Mouse (Mus musculus): Measurements from ENCODE around the gene Pkd2l1.

Pkd2l1 gene

GRCm38 (mm10) chr19:44106831-44107660 is 85.2 kb downstream of the Pkd2l1 start, which contains the start of gene Chuk:
Gene Chuk (minus strand): TSS chr19:44107480.
- peak; percentile 96 for DNase-seq (ENCODE audit: low read depth)

GRCm38 (mm10) chr19:44104393-44104792 is 87.8 kb downstream of the Pkd2l1 start:
- no peak for DNase-seq (ENCODE audit: low read depth)

- DNase-seq (ENCODE audit: low read depth): no peak
Measured at GRCm38 (mm10) chr19:44103001-44103400, 89.2 kb downstream of the Pkd2l1 start.

DNA sequence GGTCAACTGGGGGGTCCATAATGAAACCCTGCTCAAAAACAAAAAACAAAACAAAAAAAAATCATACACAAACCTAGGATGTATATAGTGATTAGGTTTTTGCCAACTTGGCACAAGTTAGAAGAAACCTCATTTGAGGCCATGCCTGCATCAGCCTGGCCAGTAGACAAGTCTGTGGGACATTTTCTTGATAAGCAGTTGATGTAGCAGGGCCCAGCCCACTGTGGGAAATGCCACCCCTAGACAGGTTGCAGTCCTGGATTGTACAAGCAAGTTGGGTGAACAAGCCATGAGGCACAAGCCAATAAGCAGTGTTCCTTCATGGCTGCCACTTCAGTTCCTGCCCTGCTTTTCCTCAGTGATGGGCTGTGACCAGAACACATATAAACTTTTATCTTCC is 91.4 kb downstream of the Pkd2l1 start:
- no peak for DNase-seq (ENCODE audit: low read depth)
